Mouse (Mus musculus): ENCODE measurements at regions not wholly inside any gene's neighbourhood (a gene's known extent, or its start where the extent isn't known, plus 50 kb on each side); places are given as distances from the start of the nearest gene placed in this dataset.

DNA sequence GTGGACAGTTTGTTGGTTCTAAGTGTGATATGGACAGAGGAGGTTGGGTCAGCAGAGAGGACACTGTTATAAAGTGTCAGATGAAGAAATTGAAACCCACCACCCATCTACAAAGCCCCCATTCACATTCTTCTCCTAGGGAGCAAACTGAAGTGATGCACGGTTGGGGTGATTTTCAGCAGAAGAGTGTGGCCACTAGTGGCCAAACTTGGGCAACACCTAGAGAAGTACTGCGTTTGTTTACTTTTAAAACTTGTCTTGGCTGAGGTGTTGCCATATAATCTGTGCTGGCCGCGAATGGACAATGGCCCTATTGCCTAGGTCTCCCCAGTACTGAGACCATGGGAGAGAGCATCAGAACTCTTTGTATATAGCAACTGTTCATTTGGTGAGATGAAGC, 150.8 kb upstream of the Cox10 start:
- no peak for DNase-seq (ENCODE audit: low spot score)

DNA sequence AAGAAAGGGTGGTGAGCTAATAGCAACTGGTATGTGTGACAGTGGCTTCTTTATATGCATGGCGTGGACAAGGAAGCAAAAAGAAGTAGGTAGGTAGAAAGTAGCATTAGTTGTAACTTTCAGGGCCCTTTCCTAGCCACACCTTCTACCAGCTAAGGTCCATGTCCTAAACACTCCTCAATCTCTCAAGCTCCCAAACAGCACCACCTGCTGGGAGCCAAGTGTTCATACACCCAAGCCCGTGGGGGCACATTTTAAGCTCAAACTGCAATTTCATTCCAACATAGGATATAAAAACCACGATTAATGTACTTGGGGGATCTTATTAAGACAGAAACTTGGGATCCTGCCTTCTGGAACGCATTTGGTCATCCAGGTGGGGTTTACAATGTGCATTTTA, 141.6 kb upstream of the Cox10 start:
- DNase-seq (ENCODE audit: low spot score), result no peak

DNA sequence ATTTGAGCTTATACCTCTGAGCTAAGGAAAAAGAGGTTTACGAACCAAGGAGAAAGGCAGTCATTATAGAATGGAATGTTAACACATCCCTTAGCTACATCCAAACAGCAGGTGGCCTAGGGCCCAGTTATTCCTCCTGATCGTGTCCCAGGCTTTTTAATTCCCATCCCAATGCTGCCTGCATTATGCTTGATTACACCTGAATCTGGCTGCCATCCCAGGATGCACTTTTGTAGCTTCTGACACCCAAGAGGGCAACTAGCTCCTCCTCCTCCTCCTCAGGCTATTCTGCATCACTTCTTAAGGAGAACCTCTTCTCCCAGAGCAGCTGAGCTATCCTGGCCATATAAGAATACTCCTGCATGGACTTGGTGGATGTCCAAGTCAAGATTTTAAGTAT, 137.9 kb upstream of the Cox10 start:
- no peak for DNase-seq (ENCODE audit: low spot score)

DNA sequence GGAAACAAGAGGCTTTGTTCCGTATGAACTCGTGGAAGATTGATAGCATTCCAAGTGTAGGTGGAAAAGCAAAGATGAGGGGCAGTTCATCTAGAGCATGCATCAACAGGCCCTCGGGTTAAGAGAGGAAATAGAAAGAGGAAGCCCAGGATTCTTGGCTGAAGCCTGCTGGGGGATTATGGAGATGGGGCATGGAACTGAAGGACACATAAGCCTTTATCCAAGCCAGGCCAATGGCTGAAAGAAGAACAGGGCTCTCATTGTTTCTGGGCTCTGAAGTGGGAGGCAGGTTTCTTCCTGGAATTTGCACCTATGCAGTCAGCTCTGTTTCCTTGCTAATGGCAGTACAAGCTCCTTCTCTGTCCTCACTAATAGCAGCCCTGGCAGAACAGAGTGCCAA, 131.6 kb upstream of the Cox10 start:
- no peak for DNase-seq (ENCODE audit: low spot score)

DNA sequence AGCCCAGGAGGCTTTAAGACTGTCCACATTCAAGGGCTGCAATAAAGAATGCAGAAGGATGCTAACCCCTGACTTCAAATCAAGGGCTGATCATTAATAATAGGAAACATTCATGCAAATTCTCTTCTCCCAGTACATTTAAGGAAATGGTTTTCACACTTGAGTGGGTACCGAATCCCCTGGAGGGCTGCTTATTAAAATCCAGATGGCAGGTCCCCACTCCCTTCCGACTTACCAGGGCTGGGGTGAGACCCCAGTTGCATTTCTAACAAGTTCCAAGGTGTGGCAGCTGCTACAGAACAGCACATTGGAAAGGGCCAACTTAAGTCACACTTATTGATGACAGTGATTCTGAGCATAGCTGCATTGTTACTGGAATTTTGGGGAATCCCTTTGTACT, 129.0 kb upstream of the Cox10 start:
- no peak for DNase-seq (ENCODE audit: low spot score)

DNA sequence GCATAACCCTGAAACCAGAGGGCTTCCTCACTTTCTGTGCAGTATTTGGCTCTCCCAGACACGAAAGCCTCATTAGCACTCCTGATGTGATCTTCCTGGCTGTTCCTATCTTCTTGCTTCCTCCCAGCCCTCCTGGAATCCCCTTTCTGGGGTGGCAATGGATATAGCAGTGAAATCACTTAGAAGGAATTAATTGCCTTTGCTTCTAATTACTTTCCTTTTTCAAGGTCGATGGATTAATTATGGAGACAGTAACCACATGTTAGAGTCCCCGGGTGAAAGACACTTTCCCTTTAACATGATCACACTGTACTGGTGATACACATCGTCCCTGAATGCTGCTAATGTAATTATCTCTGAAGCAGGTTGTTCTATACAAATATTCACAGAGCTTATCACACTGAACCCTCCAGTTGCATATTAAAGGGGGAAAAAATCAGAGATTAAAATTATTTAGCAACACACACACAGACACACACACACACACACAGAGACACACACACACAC, 128.1 kb upstream of the Cox10 start:
- DNase-seq (ENCODE audit: low spot score), result no peak

DNA sequence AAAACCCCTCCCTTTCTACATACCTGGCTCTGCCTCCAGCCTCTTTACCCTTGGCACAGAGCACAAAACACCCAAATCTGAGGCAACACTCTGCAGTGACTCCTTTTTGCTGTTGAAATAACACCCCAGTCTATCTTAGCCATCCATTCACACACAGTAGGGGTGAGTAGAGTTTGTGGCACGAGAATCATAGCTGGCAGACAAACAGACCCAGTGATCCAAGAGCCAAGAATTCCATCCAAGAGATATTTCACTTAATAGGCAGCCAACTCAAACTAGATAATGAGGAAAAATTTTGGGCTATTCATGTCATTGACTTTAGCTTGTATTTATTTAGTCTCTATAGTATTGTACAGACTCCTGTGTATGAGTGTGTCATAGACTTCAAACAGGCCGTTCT, 126.9 kb upstream of the Cox10 start:
- DNase-seq (ENCODE audit: low spot score), result no peak

DNA sequence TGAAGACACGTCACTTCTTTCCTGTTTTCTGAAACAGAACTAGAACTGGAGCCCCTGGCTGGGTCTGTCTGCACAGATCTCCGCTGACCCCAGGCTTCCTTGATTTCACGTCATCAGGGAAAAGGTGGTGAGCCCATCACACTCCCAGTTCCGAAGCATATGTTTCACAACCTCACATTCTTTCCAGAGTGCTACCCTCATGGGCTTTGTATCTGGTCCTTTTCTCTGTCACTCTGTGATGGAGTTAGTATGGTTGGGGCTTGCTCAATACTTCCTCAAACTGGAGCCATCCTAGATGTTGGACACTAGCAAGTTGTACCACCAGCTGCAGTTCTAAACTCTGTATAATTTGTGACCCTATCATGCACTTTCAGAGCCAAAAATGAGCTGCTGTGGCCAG, 125.8 kb upstream of the Cox10 start:
- DNase-seq (ENCODE audit: low spot score), result no peak

DNA sequence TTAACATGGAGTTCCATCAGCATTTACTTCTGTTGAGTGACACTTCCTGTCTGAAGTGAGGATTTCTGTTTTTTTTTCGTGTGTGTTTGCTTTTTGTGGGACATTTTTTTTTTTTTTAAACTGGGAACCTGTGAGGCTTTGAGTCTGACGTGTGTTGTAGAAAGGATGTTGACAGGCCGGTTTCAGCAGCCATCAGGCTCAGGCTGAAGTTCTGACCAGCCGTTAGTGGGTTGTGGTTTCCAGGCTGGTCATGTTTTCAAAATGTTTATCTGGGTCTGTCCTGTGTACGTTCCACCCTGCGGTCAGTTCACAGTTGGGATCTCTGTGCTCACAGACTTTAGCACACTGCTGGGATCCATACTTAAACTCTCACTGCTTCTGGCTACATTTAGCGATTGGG, 125.0 kb upstream of the Cox10 start:
- DNase-seq (ENCODE audit: low spot score), result no peak

DNA sequence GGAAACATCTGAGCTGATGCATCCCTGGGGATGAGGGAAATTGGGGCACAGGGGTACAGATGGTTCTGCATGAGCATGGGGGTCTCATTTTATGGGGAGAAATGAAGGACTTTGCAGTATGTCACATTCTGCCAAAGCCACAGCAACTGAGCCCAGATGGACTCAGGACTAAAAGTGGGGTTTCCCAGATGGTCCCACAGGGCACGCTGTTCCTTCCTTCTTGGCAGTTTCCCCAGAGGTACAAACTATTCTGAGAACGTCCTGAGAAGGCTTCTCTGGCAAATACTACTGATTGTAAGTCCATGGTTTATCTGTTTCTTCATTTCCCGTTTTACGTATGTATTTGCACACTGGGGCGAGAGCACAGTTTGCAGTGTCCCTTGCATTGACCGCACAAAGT, 121.6 kb upstream of the Cox10 start:
- no peak for DNase-seq (ENCODE audit: low spot score)

DNA sequence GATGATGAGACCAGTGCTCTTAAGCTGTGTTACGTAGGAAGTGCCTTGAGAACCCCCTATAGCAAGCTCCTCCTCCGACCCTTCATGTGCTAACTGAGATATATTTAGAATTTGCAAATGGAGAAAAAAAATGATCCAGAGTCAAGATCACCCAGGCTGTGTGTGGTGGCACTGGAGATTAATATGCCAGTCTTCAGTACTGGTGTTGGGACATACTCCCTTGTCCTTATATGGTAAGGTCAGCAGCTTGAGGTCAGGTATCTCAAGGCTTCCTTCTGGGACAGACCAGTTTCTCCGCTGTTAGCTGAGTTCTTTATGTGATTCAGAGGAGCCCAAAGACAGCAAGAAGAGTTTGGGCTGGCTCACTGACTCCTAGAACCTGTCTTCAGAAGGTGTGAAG, 116.0 kb upstream of the Cox10 start:
- DNase-seq (ENCODE audit: low spot score), result no peak

DNA sequence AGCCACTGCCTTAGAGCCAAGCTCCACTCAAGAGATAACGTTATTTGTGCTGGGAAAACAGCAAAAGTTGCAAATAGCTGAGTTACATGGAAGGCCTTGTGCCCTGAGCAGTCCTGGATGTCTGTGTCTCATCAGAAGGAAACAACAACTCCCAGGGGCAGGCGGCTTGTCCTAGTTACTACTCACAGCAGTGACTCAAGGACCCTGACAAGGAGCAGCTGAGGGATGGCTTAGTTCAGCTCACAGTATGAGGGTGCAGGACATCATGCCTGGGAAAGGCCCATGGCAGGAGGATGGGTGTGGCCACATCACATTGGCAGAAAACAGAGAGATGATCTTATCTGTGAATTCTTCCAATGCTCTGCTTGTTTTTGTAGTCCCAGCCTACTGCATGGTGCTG, 109.4 kb upstream of the Cox10 start:
- no peak for DNase-seq (ENCODE audit: low spot score)

DNA sequence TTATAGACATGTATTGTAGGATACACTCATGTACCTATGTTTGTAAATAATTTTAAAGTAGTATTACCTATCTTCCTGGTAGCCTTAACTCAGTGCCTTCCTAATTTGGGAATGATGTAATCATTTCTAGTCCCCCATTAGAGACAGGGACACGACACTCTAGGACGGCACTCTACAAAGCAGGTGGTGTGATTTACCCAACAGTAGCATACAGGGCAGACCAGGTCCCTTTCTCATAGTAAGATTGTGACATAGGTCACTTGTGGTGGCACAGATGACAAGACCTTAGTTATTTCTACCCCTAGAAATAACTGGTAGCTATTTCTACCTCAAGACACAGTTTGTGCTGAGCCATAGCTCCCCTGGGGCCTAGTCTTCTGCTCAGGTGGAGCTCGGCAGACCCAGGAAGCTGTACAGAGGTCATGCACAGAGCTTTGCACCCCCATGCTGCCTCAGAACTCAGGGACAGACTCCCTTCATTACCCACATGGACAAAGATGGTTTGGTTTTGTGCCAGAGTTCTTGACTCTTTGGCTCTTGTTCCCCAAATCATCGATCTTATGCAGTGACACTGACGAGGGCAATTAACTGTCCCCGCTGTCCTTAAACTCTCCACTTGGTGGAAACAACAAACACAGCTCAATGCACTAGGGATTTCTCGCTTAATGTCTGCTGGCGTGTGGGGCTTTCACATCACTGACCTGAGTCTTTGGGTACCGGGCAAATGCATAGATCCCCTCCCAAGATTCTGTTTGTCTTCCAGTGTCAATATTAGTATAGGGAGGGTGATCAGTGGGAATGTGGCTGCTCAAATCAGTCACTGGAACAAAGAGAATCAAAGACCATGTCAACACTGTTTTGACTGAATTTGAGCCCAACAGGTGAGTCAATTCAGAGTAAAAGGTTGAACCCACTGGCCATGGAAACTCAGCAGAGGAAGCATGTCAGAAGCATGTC, 108.5 kb upstream of the Cox10 start:
- no peak for DNase-seq (ENCODE audit: low spot score)

DNA sequence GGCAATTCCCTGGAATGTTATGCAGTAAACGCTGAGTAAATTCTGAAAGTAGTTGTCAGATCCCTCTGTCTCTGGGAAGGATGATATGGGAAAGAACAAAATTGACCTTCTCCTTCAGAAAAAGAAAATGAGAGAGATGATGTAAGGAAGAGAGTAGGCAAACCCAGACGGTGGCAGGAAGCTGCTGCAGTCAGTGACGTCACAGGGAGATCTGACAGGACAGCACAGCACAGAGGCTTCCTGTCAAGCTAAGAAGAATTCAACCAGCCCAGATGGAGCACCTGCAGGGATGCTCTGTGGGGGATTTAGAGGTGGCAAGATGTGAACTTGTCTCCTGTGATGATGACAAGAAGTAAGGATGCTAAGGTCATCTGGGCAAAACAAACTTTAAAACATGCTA, 107.7 kb upstream of the Cox10 start:
- no peak for DNase-seq (ENCODE audit: low spot score)

DNA sequence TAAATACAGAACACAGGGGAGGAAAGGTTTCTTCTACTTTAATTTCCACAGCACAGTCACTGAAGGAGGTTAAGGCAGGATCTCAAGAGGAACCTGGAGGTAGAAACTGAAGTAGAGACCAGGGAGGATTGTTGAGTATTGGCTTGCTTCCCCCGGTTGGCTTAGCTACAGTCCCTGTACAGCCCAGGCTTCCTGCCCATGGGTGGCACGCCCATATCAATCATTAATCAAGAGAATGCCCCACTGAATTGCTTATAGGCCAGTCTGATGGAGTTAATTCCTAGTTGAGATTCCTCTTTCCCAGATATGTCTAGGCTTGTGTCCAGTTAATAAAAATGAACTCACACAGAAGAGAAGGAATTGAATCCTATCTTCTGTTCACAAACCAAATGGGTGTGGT, 107.3 kb upstream of the Cox10 start:
- no peak for DNase-seq (ENCODE audit: low spot score)

DNA sequence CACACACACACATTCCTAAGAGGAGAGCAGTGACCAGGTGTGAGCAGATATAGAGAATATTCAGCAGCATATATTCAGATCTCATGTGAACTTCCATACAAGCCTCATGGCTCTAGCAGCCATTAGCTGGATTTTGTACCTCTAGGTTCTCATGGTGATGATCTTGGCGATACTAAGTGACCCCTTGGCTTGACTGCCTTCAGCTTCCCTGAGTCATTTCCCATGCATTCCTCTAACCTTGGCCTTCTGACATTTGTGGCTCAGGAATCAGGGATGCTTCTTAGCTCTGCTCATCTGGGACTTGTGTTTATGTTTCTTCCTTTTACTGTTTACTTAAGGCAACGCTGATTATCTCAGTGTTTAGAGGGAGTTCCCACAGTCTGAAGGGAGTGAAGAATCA, 100.8 kb upstream of the Cox10 start:
- peak; percentile 47 for DNase-seq (ENCODE audit: low spot score)

DNA sequence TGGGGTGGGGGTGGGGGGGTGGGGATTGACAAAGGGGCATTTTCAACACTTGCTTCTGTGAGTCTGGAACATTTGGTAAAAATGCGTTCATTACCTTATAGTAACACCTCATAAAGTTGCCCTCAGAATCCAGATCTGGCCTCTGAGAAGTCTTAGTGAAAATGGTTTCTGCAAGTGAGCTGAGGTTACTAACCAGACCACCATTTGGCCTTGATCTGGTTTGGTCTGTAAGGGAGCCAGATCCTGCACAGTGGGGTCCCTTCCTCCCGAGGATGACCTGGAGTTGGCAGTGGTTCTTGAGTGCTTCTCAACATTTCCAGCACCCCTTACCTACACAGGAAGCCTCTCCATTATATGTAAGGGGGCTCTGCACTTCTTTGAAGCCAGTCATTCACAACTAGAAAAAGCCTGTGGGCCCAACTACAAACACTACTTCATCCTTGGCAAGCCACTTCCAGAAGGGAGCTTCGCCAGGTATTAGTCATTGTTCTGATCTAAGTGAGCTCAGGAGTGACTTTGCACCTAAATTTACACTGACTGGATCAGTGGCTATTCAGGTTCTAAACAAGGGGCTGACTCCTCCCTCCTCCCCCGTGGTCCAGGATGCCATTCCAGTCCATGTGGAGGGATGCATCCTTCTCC, 94.3 kb upstream of the Cox10 start:
- no peak for DNase-seq (ENCODE audit: low spot score)

DNA sequence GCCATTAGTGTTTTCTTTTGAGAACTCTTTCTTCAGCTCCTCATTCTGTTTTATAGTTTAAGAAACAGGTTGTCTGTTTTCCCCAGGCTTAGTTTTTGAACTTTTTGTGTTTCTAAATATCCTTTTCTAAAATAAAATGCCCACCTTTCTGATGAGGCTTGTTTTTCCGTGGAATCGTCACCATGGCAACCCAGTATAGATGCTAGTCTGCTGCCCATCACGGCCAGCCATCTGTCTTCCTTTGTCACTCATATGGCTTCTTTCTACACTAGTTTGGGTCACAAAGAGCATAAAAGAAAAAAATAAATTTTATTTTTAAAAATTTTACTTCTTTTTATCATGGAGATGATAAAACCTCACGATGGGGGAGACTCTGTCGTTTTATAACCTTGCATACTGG, 93.7 kb upstream of the Cox10 start:
- no peak for DNase-seq (ENCODE audit: low spot score)

DNA sequence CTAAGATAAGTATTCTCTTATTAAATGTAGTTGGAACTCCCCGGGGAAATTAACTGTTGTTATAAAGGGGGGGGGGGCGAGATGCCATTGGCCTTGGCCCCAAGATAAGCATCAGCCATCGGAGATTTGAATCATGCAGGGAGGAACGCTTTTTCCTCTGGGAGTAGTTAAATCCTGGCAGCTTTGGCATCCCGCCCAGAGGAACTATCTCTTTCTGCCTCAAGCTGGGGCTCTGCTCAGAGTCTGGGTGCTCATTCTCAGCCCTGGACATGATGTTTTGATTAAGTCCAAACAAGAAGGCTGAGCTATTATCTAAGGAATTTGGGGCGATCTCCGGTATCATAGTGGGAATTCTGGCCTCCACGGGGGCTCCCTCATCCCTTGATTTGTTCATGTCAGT, 89.4 kb upstream of the Cox10 start:
- peak; percentile 26 for DNase-seq (ENCODE audit: low spot score)

DNA sequence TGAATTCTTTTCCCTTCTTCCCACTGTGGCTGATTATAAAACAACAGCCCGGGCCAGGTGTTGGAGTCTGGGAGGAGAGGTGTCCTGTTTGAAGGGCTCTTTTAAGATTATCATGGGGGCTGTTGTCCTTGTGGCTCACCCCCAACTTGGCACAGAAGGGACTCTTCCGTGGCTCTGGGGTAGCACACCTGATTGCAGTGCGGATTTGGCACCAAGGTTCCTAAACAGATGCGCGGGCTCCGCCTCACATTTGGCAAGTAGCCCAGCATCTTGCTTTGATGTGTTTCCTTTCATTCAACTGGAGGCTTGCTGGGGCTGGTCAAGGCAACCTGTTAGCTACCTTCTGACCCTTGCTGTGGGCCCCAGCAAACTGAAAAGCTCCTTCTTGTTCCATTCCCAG, 85.5 kb upstream of the Cox10 start:
- no peak for DNase-seq (ENCODE audit: low spot score)

DNA sequence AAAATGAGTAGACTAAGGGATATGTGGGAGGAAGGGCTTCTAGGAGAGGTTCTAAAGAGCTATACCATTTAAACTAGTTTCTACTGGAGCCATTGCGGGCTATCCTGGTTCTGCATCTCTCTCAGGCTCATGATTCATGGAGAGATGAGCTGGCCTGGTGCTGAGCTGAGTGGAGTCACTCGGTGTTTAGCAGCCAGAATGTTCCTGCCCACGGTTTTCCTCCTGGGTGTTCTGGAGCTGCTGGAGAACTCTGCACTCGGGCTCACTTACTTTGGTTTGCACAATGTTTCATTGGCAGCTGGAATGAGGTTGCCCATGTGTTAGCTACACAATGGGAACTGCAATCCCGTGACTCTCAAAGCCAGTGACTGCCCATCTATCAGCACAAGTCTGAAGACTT, 79.0 kb upstream of the Cox10 start:
- no peak for DNase-seq (ENCODE audit: low spot score)

DNA sequence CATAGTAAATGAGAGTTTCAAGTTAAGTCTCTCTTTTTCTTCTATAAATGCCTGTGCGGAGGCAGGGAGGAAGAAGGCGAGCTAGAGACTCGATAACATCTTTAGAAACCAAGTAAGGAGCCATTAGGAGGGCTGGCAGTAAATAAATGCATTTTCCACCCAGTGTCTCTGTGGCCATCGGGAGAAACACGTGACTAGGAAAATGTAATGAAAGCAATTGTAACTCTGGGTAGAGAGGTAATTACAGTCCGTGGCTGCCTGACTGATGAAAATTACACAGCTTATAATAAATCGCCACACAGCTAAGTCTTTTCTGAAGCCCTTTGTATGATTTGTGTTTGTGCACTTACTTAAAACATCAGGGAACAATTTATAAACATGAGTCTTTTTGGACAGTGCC, 77.4 kb upstream of the Cox10 start:
- no peak for DNase-seq (ENCODE audit: low spot score)

DNA sequence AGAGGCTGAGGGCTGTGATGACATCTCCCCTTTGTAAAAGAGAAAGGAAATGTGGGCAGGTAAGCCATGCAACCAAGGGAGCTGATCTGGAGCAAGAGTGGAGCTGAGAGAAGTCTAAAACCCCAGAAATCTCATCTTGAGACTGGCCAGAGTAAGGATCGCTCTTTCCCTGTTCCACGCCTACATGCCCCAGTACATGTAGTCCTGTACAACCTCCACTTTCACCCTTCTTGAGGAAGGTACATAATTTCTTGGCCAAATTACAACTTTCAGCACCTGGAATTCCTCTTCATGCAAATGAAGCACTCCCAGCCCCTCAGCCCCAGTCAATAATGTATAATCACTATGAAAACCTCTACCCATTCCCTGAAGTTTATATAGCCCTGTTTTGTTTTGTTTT, 60.2 kb upstream of the Cox10 start:
- DNase-seq (ENCODE audit: low spot score), result no peak

DNA sequence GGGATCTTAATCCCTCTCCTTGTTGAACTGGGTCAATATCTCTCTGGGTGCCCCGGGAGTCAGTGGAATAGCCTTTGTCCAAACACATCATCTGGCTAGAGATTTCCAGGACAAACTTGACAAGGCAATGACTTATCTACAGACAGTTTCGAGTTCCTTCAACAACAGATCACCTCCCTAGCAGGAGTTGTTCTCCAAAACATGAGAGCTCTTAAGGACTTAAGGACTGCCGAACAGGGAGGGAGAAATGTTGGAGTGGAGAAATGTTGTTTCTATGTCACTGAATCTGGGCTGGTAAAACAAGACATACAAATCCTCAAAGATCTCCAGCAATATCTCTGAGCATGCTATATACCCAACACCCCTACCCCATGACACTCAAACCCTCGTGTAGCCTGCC, 59.7 kb upstream of the Cox10 start:
- no peak for DNase-seq (ENCODE audit: low spot score)

Measured in yolk sac, embryonic 10.5 days (tissue).